Mouse (Mus musculus): ENCODE results near the gene Zfp839. TPM values are rescaled to one million over a fixed set of nuclear protein-coding genes. Genes with fewer than 3 reads are reported as not detected.

Zfp839 gene
- total RNA-seq (2017), result 8.2 and 10.3 TPM in 2 replicates

- peak; percentile 38 to 51 for ATAC-seq (replicated peaks in 1 of 2; ENCODE audit: insufficient read depth in 1 of 2, low FRiP score in 2 of 2, low TSS enrichment in 1 of 2, low read depth in 1 of 2, poor library complexity in 2 of 2, severe bottlenecking in 2 of 2)
Observed at GRCm38 (mm10) chr12:110850010-110850928, at the start of gene Zfp839. Gene Zfp839, plus strand, starts transcription at chr12:110850253.

GRCm38 (mm10) chr12:110801876-110802464 lies 48.1 kb upstream of the Zfp839 start:
- ATAC-seq (replicated peaks in 1 of 2; ENCODE audit: insufficient read depth in 1 of 2, low FRiP score in 2 of 2, low TSS enrichment in 1 of 2, low read depth in 1 of 2, poor library complexity in 2 of 2, severe bottlenecking in 2 of 2), result no peak

GRCm38 (mm10) chr12:110802674-110803297 lies 47.3 kb upstream of the Zfp839 start:
- ATAC-seq (replicated peaks in 1 of 2; ENCODE audit: insufficient read depth in 1 of 2, low FRiP score in 2 of 2, low TSS enrichment in 1 of 2, low read depth in 1 of 2, poor library complexity in 2 of 2, severe bottlenecking in 2 of 2), result no peak

- no peak for ATAC-seq (replicated peaks in 1 of 2; ENCODE audit: insufficient read depth in 1 of 2, low FRiP score in 2 of 2, low TSS enrichment in 1 of 2, low read depth in 1 of 2, poor library complexity in 2 of 2, severe bottlenecking in 2 of 2)
Observed at GRCm38 (mm10) chr12:110804261-110804660, 45.8 kb upstream of the Zfp839 start.

GRCm38 (mm10) chr12:110806301-110806970 lies 43.6 kb upstream of the Zfp839 start:
- ATAC-seq (replicated peaks in 1 of 2; ENCODE audit: insufficient read depth in 1 of 2, low FRiP score in 2 of 2, low TSS enrichment in 1 of 2, low read depth in 1 of 2, poor library complexity in 2 of 2, severe bottlenecking in 2 of 2), result no peak

GRCm38 (mm10) chr12:110808430-110808829 lies 41.6 kb upstream of the Zfp839 start:
- no peak for ATAC-seq (replicated peaks in 1 of 2; ENCODE audit: insufficient read depth in 1 of 2, low FRiP score in 2 of 2, low TSS enrichment in 1 of 2, low read depth in 1 of 2, poor library complexity in 2 of 2, severe bottlenecking in 2 of 2)

- no peak for ATAC-seq (replicated peaks in 1 of 2; ENCODE audit: insufficient read depth in 1 of 2, low FRiP score in 2 of 2, low TSS enrichment in 1 of 2, low read depth in 1 of 2, poor library complexity in 2 of 2, severe bottlenecking in 2 of 2)
Observed at GRCm38 (mm10) chr12:110808848-110809247, 41.2 kb upstream of the Zfp839 start.

GRCm38 (mm10) chr12:110813132-110813531 lies 36.9 kb upstream of the Zfp839 start:
- peak; percentile 48 to 56; a peak in 2 of 4 replicates for ATAC-seq (replicated peaks in 1 of 2; ENCODE audit: insufficient read depth in 1 of 2, low FRiP score in 2 of 2, low TSS enrichment in 1 of 2, low read depth in 1 of 2, poor library complexity in 2 of 2, severe bottlenecking in 2 of 2)

- no peak for ATAC-seq (replicated peaks in 1 of 2; ENCODE audit: insufficient read depth in 1 of 2, low FRiP score in 2 of 2, low TSS enrichment in 1 of 2, low read depth in 1 of 2, poor library complexity in 2 of 2, severe bottlenecking in 2 of 2)
Observed at GRCm38 (mm10) chr12:110813624-110814023, 36.4 kb upstream of the Zfp839 start.

GRCm38 (mm10) chr12:110814924-110815323 lies 35.1 kb upstream of the Zfp839 start:
- ATAC-seq (replicated peaks in 1 of 2; ENCODE audit: insufficient read depth in 1 of 2, low FRiP score in 2 of 2, low TSS enrichment in 1 of 2, low read depth in 1 of 2, poor library complexity in 2 of 2, severe bottlenecking in 2 of 2), result no peak

GRCm38 (mm10) chr12:110816833-110817232 lies 33.2 kb upstream of the Zfp839 start:
- ATAC-seq (replicated peaks in 1 of 2; ENCODE audit: insufficient read depth in 1 of 2, low FRiP score in 2 of 2, low TSS enrichment in 1 of 2, low read depth in 1 of 2, poor library complexity in 2 of 2, severe bottlenecking in 2 of 2), result no peak

GRCm38 (mm10) chr12:110819367-110819766 lies 30.7 kb upstream of the Zfp839 start:
- no peak for ATAC-seq (replicated peaks in 1 of 2; ENCODE audit: insufficient read depth in 1 of 2, low FRiP score in 2 of 2, low TSS enrichment in 1 of 2, low read depth in 1 of 2, poor library complexity in 2 of 2, severe bottlenecking in 2 of 2)

- ATAC-seq (replicated peaks in 1 of 2; ENCODE audit: insufficient read depth in 1 of 2, low FRiP score in 2 of 2, low TSS enrichment in 1 of 2, low read depth in 1 of 2, poor library complexity in 2 of 2, severe bottlenecking in 2 of 2), result no peak
Observed at GRCm38 (mm10) chr12:110821787-110822186, 28.3 kb upstream of the Zfp839 start.

- no peak for ATAC-seq (replicated peaks in 1 of 2; ENCODE audit: insufficient read depth in 1 of 2, low FRiP score in 2 of 2, low TSS enrichment in 1 of 2, low read depth in 1 of 2, poor library complexity in 2 of 2, severe bottlenecking in 2 of 2)
Observed at GRCm38 (mm10) chr12:110822366-110822765, 27.7 kb upstream of the Zfp839 start.

GRCm38 (mm10) chr12:110828908-110829307 lies 21.1 kb upstream of the Zfp839 start:
- no peak for ATAC-seq (replicated peaks in 1 of 2; ENCODE audit: insufficient read depth in 1 of 2, low FRiP score in 2 of 2, low TSS enrichment in 1 of 2, low read depth in 1 of 2, poor library complexity in 2 of 2, severe bottlenecking in 2 of 2)

GRCm38 (mm10) chr12:110830293-110831024 lies 19.6 kb upstream of the Zfp839 start:
- ATAC-seq (replicated peaks in 1 of 2; ENCODE audit: insufficient read depth in 1 of 2, low FRiP score in 2 of 2, low TSS enrichment in 1 of 2, low read depth in 1 of 2, poor library complexity in 2 of 2, severe bottlenecking in 2 of 2), result no peak

GRCm38 (mm10) chr12:110835182-110835581 lies 14.9 kb upstream of the Zfp839 start:
- ATAC-seq (replicated peaks in 1 of 2; ENCODE audit: insufficient read depth in 1 of 2, low FRiP score in 2 of 2, low TSS enrichment in 1 of 2, low read depth in 1 of 2, poor library complexity in 2 of 2, severe bottlenecking in 2 of 2), result no peak
